Mouse (Mus musculus) embryonic facial prominence, embryonic 12.5 days (tissue): ENCODE measurements around the gene Twf1. TPM values are rescaled to one million over a fixed set of nuclear protein-coding genes. Genes with fewer than 3 reads are reported as not detected.
A peak's percentile ranks its signal among the peaks of the same experiment; 100 is the strongest.

Experiments
- ATAC-seq: fragments of 200-750 bp; cut with Nextera tagmentation; 2 replicates; pipeline ENCODE4 v1.8.0; 2017; ENCODE audit not compliant: insufficient number of reproducible peaks, insufficient read depth, low FRiP score, low TSS enrichment
- H3K27ac ChIP-seq: fragments of 300-500 bp; sonication (generic); 2 replicates; pipeline ENCODE4 v1.5.1; 2016; ENCODE audit warnings: mild to moderate bottlenecking
- H3K27me3 ChIP-seq: fragments of 300-500 bp; sonication (generic); 2 replicates; pipeline ENCODE4 v1.6.1; 2016; ENCODE audit warnings: mild to moderate bottlenecking, moderate library complexity
- H3K36me3 ChIP-seq: fragments of 300-500 bp; sonication (generic); 2 replicates; pipeline ENCODE4 v1.6.1; 2016; ENCODE audit warnings: mild to moderate bottlenecking
- H3K4me1 ChIP-seq: fragments of 300-500 bp; sonication (generic); 2 replicates; pipeline ENCODE4 v1.6.1; 2016
- H3K4me2 ChIP-seq: fragments of 300-500 bp; sonication (generic); replicated peaks from 2 replicates; pipeline ENCODE4 v1.6.1; 2016; ENCODE audit warnings: mild to moderate bottlenecking, moderate library complexity
- H3K4me3 ChIP-seq: fragments of 300-500 bp; sonication (generic); 2 replicates; pipeline ENCODE4 v1.5.1; 2016; ENCODE audit warnings: mild to moderate bottlenecking
- H3K9ac ChIP-seq: fragments of 300-500 bp; sonication (generic); 2 replicates; pipeline ENCODE4 v1.6.1; 2016; ENCODE audit warnings: mild to moderate bottlenecking, moderate library complexity
- H3K9me3 ChIP-seq: fragments of 300-500 bp; sonication (generic); 2 replicates; pipeline ENCODE4 v1.6.1; 2016; ENCODE audit warnings: mild to moderate bottlenecking, moderate library complexity
- WGBS: fragments of 180-500 bp; shearing (Covaris S2); methylation state at CpG from one replicate; pipeline ENCODE4 v1.1.7; 2016; 5-methylcytosine and 5-hydroxymethylcytosine counted together
- polyA plus RNA-seq: library from polyadenylated mRNA; unstranded; fragments of >200 nt; fragmentation: Nextera tagmentation; extraction: Ambion mirVana; gene quantifications from 2 replicates; pipeline ENCODE4 v1.2.1, GENCODE M21; 2016

Gene Twf1
- polyA plus RNA-seq, 1 experiment from 2014 or later, result 67.7 TPM

DNA sequence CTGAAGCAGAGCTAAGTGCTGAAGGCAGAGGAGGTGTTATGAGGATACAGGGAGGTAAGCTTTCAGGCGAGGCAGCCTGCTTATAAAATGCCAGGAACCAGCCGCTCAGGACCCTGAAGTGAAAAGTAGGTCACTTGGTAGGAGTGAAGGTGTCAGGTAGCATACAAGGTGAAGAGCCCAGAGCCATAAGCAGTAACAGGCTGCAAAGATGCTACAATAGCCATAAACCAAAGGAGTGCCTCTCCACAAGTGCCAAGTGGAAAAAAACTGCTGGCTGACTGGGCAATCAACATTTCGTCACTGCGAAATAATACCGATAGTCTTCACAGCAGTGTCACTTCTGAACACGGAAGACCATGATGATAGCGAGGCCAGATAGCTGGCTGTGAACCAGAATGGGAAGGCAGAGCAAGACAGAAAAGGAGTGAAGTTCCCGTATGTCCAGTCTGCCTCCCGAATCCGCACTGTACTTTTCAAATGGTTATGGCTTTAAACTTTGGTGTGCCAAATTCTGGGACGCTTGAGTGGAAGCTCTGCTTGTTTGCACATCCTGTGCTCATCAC, 10.5 kb upstream of the Twf1 start:
- no peaks in the 10 kb centered on the region for H3K4me1 ChIP-seq
- no peak overlapping the region for H3K27ac ChIP-seq
- ATAC-seq, result no peak
- H3K36me3 ChIP-seq, result no peaks in the 10 kb centered on the region
- 80% methylated on average over 11 of the region's 11 CpGs for WGBS
- no peak overlapping the region for H3K4me3 ChIP-seq
- H3K4me2 ChIP-seq, result no peak overlapping the region
- no peak overlapping the region for H3K9ac ChIP-seq
- H3K27me3 ChIP-seq, result no peaks in the 10 kb centered on the region
- no peaks in the 10 kb centered on the region for H3K9me3 ChIP-seq

- H3K36me3 ChIP-seq, result no peaks in the 10 kb centered on the region
- no peak overlapping the region for H3K27ac ChIP-seq
- no peaks in the 10 kb centered on the region for H3K9me3 ChIP-seq
- H3K27me3 ChIP-seq, result no peaks in the 10 kb centered on the region
- H3K4me1 ChIP-seq, result no peaks in the 10 kb centered on the region; the same call in 1 of the 2 replicates
- H3K4me2 ChIP-seq, result no peak overlapping the region
- 85% methylated on average over 1 of the region's 1 CpGs for WGBS
- no peak overlapping the region for H3K4me3 ChIP-seq
- no peak overlapping the region for H3K9ac ChIP-seq
- ATAC-seq, result no peak
These were observed 3.9 kb upstream of the Twf1 start for GRCm38 (mm10) chr15:94593586-94593985.

DNA sequence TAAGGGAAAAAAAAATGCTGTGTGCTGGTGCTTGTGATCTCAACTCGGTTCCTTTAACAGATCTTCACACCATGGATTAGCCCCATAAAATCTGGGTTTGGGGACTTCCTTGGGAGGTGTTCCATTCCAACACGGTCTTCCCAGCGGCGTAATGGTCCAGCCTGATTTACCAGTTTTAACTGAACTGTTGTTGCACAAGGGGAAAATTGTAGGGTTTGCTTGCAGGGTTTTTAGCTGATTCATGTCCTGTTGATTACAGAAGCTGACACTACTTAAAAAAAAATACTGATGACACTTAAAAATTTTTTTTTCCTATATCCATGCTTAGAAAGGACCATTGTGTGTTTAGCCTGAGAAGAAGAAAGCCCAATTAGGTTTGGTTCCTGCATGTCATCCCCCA, 1.7 kb upstream of the Twf1 start:
- Histone ChIP-seq H3K27me3 (no peaks in the 10 kb centered on the region), H3K36me3 (no peaks in the 10 kb centered on the region), H3K4me1 (peaks cover 9% of the 10 kb centered on the region), H3K27ac (no peak overlapping the region), H3K4me2 (no peak overlapping the region), H3K4me3 (no peak overlapping the region), H3K9ac (no peak overlapping the region), H3K9me3 (no peaks in the 10 kb centered on the region)
- ATAC-seq, result no peak
- WGBS, result 80% methylated on average over 4 of the region's 4 CpGs

- no peaks in the 10 kb centered on the region for H3K27me3 ChIP-seq
- H3K9ac ChIP-seq, result peak overlapping the region; percentile 85
- WGBS, result 11% methylated on average over 8 of the region's 8 CpGs
- peaks cover 9% of the 10 kb centered on the region for H3K4me1 ChIP-seq
- no peaks in the 10 kb centered on the region for H3K9me3 ChIP-seq
- peak overlapping the region; percentile 71 for H3K4me2 ChIP-seq
- H3K36me3 ChIP-seq, result peaks cover 6% of the 10 kb centered on the region; the same call in 1 of the 2 replicates
- no peak overlapping the region for H3K27ac ChIP-seq
- no peak for ATAC-seq
- H3K4me3 ChIP-seq, result peak overlapping the region; percentile 96
These were observed 394 bp upstream of the Twf1 start for GRCm38 (mm10) chr15:94590083-94590482.

DNA sequence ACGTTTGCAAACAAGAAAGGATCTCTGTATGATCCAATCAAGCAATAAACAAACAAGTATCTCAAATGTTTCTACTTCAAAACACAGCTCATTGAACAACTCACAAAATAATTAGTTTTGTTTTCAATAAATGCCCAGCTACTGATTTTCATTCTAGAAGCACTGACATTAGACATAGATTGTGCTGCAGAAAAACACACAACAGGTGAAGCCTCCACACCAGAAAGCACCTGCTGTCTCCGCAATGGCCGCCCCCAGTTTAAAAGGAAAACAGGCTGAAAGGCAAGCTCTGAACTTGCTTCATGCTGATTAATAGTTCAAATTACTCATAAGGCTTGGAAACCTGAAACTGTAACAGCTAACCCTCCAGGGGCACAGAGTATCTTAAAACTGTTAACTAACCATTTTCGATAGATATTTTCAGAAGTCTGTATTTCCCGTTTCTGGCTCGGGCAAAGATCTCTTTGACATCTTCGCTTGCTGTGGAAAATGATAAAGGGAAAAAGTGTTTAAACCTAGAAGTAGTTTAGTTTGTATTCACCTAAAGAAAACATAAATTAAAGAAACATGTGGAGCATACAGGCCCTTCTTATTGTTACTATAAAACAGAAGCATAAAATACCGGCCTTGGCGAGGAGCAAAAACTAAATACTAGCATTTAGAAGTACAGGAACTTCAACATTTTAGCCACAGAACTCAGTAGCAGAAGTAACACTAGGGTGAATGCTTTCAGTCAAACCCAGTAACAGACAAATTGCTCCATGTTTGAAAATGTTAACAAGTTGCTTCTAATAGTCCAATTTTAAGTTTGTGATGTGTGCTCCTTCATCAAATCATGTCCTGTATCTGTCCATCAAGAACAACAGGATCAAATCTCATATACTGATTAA, 1.6 kb downstream of the Twf1 start:
- Histone ChIP-seq H3K9ac (no peak overlapping the region), H3K27ac (no peak overlapping the region), H3K4me3 (no peak overlapping the region), H3K36me3 (peaks cover 26% of the 10 kb centered on the region), H3K4me2 (peak overlapping the region; percentile 71), H3K9me3 (no peaks in the 10 kb centered on the region), H3K27me3 (no peaks in the 10 kb centered on the region), H3K4me1 (peaks cover 9% of the 10 kb centered on the region)
- WGBS, result 81% methylated on average over 9 of the region's 9 CpGs
- ATAC-seq, result no peak

DNA sequence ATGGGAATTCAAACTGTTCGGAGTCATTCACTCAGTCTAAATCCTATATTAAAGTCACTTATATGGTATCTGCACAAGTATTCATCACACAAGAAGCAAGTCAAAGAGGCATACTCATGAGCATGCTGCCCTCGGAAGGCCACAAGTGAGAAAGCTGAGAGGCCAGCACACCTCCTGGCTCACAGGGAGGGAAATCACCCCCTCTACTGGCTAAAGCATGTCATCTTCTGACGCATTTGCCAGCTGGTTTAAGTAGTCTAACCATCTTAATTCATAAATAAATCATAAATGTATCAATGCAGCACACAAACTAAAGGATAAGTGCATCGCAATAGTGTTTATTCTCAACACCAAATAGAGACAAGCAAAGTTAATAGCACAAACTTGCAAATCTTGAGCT, 5.0 kb downstream of the Twf1 start:
- H3K36me3 ChIP-seq, result peaks cover 57% of the 10 kb centered on the region

GRCm38 (mm10) chr15:94583153-94583552, 6.5 kb downstream of the Twf1 start:
- Histone ChIP-seq H3K27me3 (no peaks in the 10 kb centered on the region), H3K36me3 (peaks cover 64% of the 10 kb centered on the region), H3K4me1 (peaks cover 4% of the 10 kb centered on the region), H3K4me3 (no peak overlapping the region), H3K9ac (no peak overlapping the region), H3K4me2 (no peak overlapping the region), H3K27ac (no peak overlapping the region), H3K9me3 (no peaks in the 10 kb centered on the region)
- whole genome bisulfite sequencing, result 82% methylated on average over 10 of the region's 10 CpGs
- no peak for ATAC-seq

More for the DNA sequence above, 5.0 kb downstream of the Twf1 start:
- Histone ChIP-seq H3K27me3 (no peaks in the 10 kb centered on the region), H3K4me3 (no peak overlapping the region), H3K4me2 (no peak overlapping the region), H3K9ac (no peak overlapping the region), H3K9me3 (no peaks in the 10 kb centered on the region), H3K4me1 (peaks cover 9% of the 10 kb centered on the region), H3K27ac (no peak overlapping the region)
- WGBS, result 88% methylated on average over 4 of the region's 4 CpGs
- ATAC-seq, result no peak

DNA sequence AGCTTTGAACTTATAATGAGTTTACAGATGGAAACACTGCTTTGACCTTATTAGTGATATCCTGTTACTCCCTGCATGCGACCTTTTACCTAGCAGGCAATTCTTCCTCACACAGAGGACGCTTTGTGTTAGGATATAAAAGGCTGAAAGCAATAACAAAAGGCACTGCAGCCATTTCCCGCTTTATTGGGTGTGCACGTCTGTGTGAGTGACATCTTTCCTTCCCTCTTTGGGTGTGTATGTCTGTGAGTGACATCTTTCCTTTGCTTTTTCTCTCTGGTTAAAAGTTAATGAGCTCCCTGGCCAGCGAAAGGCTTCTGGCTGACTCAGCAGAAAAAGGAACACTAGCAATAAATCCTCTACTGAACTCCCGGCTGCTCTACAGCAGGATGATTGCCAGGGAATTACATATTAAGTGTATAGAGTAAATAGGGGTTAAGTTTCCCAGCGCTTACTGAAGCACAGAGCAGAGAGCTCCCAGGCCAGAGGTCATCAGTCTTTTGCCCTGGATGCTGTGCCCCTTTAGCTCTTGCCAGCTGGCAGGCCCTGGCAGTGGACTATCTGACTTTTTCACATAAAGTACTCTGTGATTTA, 7.6 kb downstream of the Twf1 start:
- Histone ChIP-seq H3K27me3 (no peaks in the 10 kb centered on the region), H3K4me3 (no peak overlapping the region), H3K9me3 (no peaks in the 10 kb centered on the region), H3K4me1 (no peaks in the 10 kb centered on the region), H3K36me3 (peaks cover 67% of the 10 kb centered on the region), H3K27ac (no peak overlapping the region), H3K9ac (no peak overlapping the region), H3K4me2 (no peak overlapping the region)
- WGBS, result 63% methylated on average over 7 of the region's 7 CpGs
- ATAC-seq, result no peak

DNA sequence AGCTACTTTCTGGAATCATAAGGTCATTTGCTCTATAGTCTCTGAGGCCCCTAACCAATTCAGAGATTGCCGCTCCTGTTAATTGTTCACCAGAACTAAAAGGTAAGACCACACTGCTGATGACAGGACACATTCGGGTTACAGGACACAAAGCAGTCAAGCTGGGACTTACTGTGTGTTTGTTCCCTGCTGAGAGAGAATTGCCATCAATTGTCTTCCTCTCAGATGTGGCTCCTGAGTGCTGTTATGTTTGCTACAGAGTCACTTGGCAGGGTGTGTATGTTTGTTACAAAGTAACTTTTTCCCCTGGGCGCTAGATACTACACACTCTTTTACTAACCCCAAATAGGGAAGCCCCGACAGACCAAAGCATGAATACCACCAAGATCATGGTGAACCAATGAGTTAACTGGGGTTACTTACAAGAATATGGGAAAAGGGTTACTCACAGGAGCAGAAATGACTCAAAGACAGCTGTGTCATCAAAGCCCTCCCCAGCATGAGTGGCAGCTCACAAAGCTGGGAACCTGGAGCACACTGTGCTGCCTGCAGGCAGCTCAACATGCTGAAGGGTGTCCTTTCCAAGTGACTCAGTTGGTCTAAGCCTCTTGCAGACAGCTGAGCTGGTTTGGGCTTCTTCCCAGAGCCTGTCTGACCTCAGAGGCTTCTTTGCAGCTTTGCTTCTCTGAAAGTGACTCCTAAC, 15.0 kb downstream of the Twf1 start:
- Histone ChIP-seq H3K9ac (no peak overlapping the region), H3K27me3 (no peaks in the 10 kb centered on the region), H3K27ac (no peak overlapping the region), H3K9me3 (no peaks in the 10 kb centered on the region), H3K4me3 (no peak overlapping the region), H3K4me1 (no peaks in the 10 kb centered on the region), H3K36me3 (peaks cover 10% of the 10 kb centered on the region), H3K4me2 (no peak overlapping the region)
- no peak for ATAC-seq
- 69% methylated on average over 4 of the region's 4 CpGs for WGBS

- Histone ChIP-seq H3K36me3 (no peaks in the 10 kb centered on the region), H3K9me3 (no peaks in the 10 kb centered on the region), H3K4me3 (no peak overlapping the region), H3K4me2 (no peak overlapping the region), H3K4me1 (no peaks in the 10 kb centered on the region), H3K27me3 (no peaks in the 10 kb centered on the region), H3K27ac (no peak overlapping the region), H3K9ac (no peak overlapping the region)
- no peak for ATAC-seq
- 70% methylated on average over 8 of the region's 8 CpGs for WGBS
These were observed 16.9 kb downstream of the Twf1 start for GRCm38 (mm10) chr15:94572746-94573145.

GRCm38 (mm10) chr15:94571501-94571900, 18.2 kb downstream of the Twf1 start:
- Histone ChIP-seq H3K9ac (no peak overlapping the region), H3K4me3 (no peak overlapping the region), H3K27ac (no peak overlapping the region), H3K4me2 (no peak overlapping the region), H3K36me3 (no peaks in the 10 kb centered on the region), H3K27me3 (no peaks in the 10 kb centered on the region), H3K9me3 (no peaks in the 10 kb centered on the region), H3K4me1 (no peaks in the 10 kb centered on the region)
- 87% methylated on average over 4 of the region's 4 CpGs for WGBS
- ATAC-seq, result no peak
